Mouse (Mus musculus): ENCODE results near the gene Cage1. TPM values are rescaled to one million over a fixed set of nuclear protein-coding genes. Genes with fewer than 3 reads are reported as not detected.

Cage1 gene
- polyA plus RNA-seq, 1 experiment from 2014 or later, result 1.5 TPM

GRCm38 (mm10) chr13:38077113-38077512, 40.2 kb upstream of the Cage1 start:
- H3K4me1 ChIP-seq (ENCODE audit: insufficient read depth, low read depth, low read length), result peaks cover 6% of the 10 kb centered on the region; the same call in 1 of the 2 replicates
- no peak overlapping the region for H3K4me2 ChIP-seq (replicated peaks; ENCODE audit: low read depth, low read length)
- H3K27me3 ChIP-seq (replicated peaks; ENCODE audit: insufficient read depth, low read length), result no peaks in the 10 kb centered on the region
- 17% methylated on average over 11 of the region's 11 CpGs for WGBS
- TF ChIP-seq EP300 (IDR thresholded peaks at IDR 0.05) (no peak), CTCF (IDR thresholded peaks at IDR 0.05) (no peak)
- H3K9me3 ChIP-seq (ENCODE audit: low read length), result no peaks in the 10 kb centered on the region
- no peak overlapping the region for H3K9ac ChIP-seq (replicated peaks; ENCODE audit: low read depth)
- no peak overlapping the region for H3K27ac ChIP-seq (ENCODE audit: low read length)
- DNase-seq (ENCODE audit: low spot score) (peak; percentile 77), ATAC-seq (peak; percentile 35; the same call in 1 of the 2 replicates)
- H3K36me3 ChIP-seq (ENCODE audit: insufficient read depth, low read length), result no peaks in the 10 kb centered on the region
- no peak overlapping the region for H3K4me3 ChIP-seq (ENCODE audit: low read depth, low read length)

- ATAC-seq, result no peak
- no peak for DNase-seq (ENCODE audit: low spot score)
- Histone ChIP-seq H3K4me3 (ENCODE audit: low read depth, low read length) (no peak overlapping the region), H3K36me3 (ENCODE audit: insufficient read depth, low read length) (no peaks in the 10 kb centered on the region), H3K27ac (ENCODE audit: low read length) (no peak overlapping the region), H3K9me3 (ENCODE audit: low read length) (no peaks in the 10 kb centered on the region), H3K9ac (replicated peaks; ENCODE audit: low read depth) (no peak overlapping the region), H3K4me2 (replicated peaks; ENCODE audit: low read depth, low read length) (no peak overlapping the region), H3K4me1 (ENCODE audit: insufficient read depth, low read depth, low read length) (peaks cover 2% of the 10 kb centered on the region; the same call in 1 of the 2 replicates), H3K27me3 (replicated peaks; ENCODE audit: insufficient read depth, low read length) (no peaks in the 10 kb centered on the region)
- 23% methylated on average over 5 of the region's 5 CpGs for WGBS
- TF ChIP-seq EP300 (IDR thresholded peaks at IDR 0.05), result no peak
- TF ChIP-seq CTCF (IDR thresholded peaks at IDR 0.05), result no peak
Measured at GRCm38 (mm10) chr13:38074404-38074803, 37.5 kb upstream of the Cage1 start.

- ATAC-seq (no peak), DNase-seq (ENCODE audit: low spot score) (no peak)
- Histone ChIP-seq H3K4me3 (ENCODE audit: low read depth, low read length) (no peak overlapping the region), H3K4me2 (replicated peaks; ENCODE audit: low read depth, low read length) (no peak overlapping the region), H3K27me3 (replicated peaks; ENCODE audit: insufficient read depth, low read length) (no peaks in the 10 kb centered on the region), H3K4me1 (ENCODE audit: insufficient read depth, low read depth, low read length) (peaks cover 2% of the 10 kb centered on the region; the same call in 1 of the 2 replicates), H3K9ac (replicated peaks; ENCODE audit: low read depth) (no peak overlapping the region), H3K27ac (ENCODE audit: low read length) (no peak overlapping the region), H3K9me3 (ENCODE audit: low read length) (no peaks in the 10 kb centered on the region), H3K36me3 (ENCODE audit: insufficient read depth, low read length) (no peaks in the 10 kb centered on the region)
- 73% methylated on average over 18 of the region's 18 CpGs for WGBS
- no peak for TF ChIP-seq EP300 (IDR thresholded peaks at IDR 0.05)
Measured at GRCm38 (mm10) chr13:38073374-38074307, 36.8 kb upstream of the Cage1 start.

GRCm38 (mm10) chr13:38070945-38071344, 34.1 kb upstream of the Cage1 start:
- H3K27ac ChIP-seq (ENCODE audit: low read length), result no peak overlapping the region
- no peak overlapping the region for H3K9ac ChIP-seq (replicated peaks; ENCODE audit: low read depth)
- no peak for ATAC-seq
- no peaks in the 10 kb centered on the region for H3K9me3 ChIP-seq (ENCODE audit: low read length)
- H3K4me1 ChIP-seq (ENCODE audit: insufficient read depth, low read depth, low read length), result no peaks in the 10 kb centered on the region
- H3K4me3 ChIP-seq (ENCODE audit: low read depth, low read length), result no peak overlapping the region
- H3K27me3 ChIP-seq (replicated peaks; ENCODE audit: insufficient read depth, low read length), result no peaks in the 10 kb centered on the region
- DNase-seq (ENCODE audit: low spot score), result peak; percentile 52
- TF ChIP-seq CTCF (IDR thresholded peaks at IDR 0.05) (no peak), EP300 (IDR thresholded peaks at IDR 0.05) (no peak)
- no peak overlapping the region for H3K4me2 ChIP-seq (replicated peaks; ENCODE audit: low read depth, low read length)
- WGBS, result 43% methylated on average over 4 of the region's 4 CpGs
- no peaks in the 10 kb centered on the region for H3K36me3 ChIP-seq (ENCODE audit: insufficient read depth, low read length)

GRCm38 (mm10) chr13:38064854-38065663, 28.2 kb upstream of the Cage1 start:
- Histone ChIP-seq H3K27ac (ENCODE audit: low read length) (no peak overlapping the region), H3K27me3 (replicated peaks; ENCODE audit: insufficient read depth, low read length) (no peaks in the 10 kb centered on the region), H3K4me3 (ENCODE audit: low read depth, low read length) (no peak overlapping the region), H3K4me2 (replicated peaks; ENCODE audit: low read depth, low read length) (no peak overlapping the region), H3K9ac (replicated peaks; ENCODE audit: low read depth) (no peak overlapping the region), H3K4me1 (ENCODE audit: insufficient read depth, low read depth, low read length) (no peaks in the 10 kb centered on the region), H3K36me3 (ENCODE audit: insufficient read depth, low read length) (peaks cover 7% of the 10 kb centered on the region), H3K9me3 (ENCODE audit: low read length) (no peaks in the 10 kb centered on the region)
- DNase-seq (ENCODE audit: low spot score) (peak; percentile 86), ATAC-seq (peak; percentile 62)
- 51% methylated on average over 11 of the region's 11 CpGs for WGBS
- TF ChIP-seq CTCF (IDR thresholded peaks at IDR 0.05) (peak; percentile 89), EP300 (IDR thresholded peaks at IDR 0.05) (no peak)

GRCm38 (mm10) chr13:38062678-38063077, 25.8 kb upstream of the Cage1 start:
- ATAC-seq (no peak), DNase-seq (ENCODE audit: low spot score) (no peak)
- H3K27ac ChIP-seq (ENCODE audit: low read length), result no peak overlapping the region
- no peaks in the 10 kb centered on the region for H3K27me3 ChIP-seq (replicated peaks; ENCODE audit: insufficient read depth, low read length)
- no peak overlapping the region for H3K4me2 ChIP-seq (replicated peaks; ENCODE audit: low read depth, low read length)
- H3K4me3 ChIP-seq (ENCODE audit: low read depth, low read length), result no peak overlapping the region
- H3K9ac ChIP-seq (replicated peaks; ENCODE audit: low read depth), result no peak overlapping the region
- WGBS, result 90% methylated on average over 11 of the region's 11 CpGs
- no peaks in the 10 kb centered on the region for H3K9me3 ChIP-seq (ENCODE audit: low read length)
- TF ChIP-seq CTCF (IDR thresholded peaks at IDR 0.05), result no peak
- TF ChIP-seq EP300 (IDR thresholded peaks at IDR 0.05), result no peak
- H3K36me3 ChIP-seq (ENCODE audit: insufficient read depth, low read length), result peaks cover 22% of the 10 kb centered on the region
- no peaks in the 10 kb centered on the region for H3K4me1 ChIP-seq (ENCODE audit: insufficient read depth, low read depth, low read length)
